Mouse (Mus musculus): ENCODE measurements around the gene Grap.

Grap gene

GRCm38 (mm10) chr11:61685119-61685725 is 32.2 kb downstream of the Grap start:
- peak; percentile 22 for DNase-seq

- DNase-seq: peak; percentile 77
These were observed 33.1 kb downstream of the Grap start for GRCm38 (mm10) chr11:61686141-61686540.

- peak; percentile 71 for DNase-seq
These were observed 33.9 kb downstream of the Grap start for GRCm38 (mm10) chr11:61686906-61687453.

GRCm38 (mm10) chr11:61687595-61687994 is 34.5 kb downstream of the Grap start:
- peak; percentile 56 for DNase-seq

- DNase-seq: no peak
These were observed 39.9 kb downstream of the Grap start for GRCm38 (mm10) chr11:61692996-61693395.

- DNase-seq: no peak
These were observed 45.8 kb downstream of the Grap start for GRCm38 (mm10) chr11:61698852-61699251.

- no peak for DNase-seq
These were observed 46.4 kb downstream of the Grap start for GRCm38 (mm10) chr11:61699460-61699859.

- no peak for DNase-seq
These were observed 46.9 kb downstream of the Grap start for GRCm38 (mm10) chr11:61699933-61700332.

- no peak for DNase-seq
These were observed 48.6 kb downstream of the Grap start for GRCm38 (mm10) chr11:61701696-61702095.

GRCm38 (mm10) chr11:61702494-61702893 is 49.4 kb downstream of the Grap start:
- DNase-seq: no peak

- DNase-seq: no peak
These were observed 52.5 kb downstream of the Grap start for GRCm38 (mm10) chr11:61705581-61705980.

GRCm38 (mm10) chr11:61706232-61706631 is 53.2 kb downstream of the Grap start:
- no peak for DNase-seq

GRCm38 (mm10) chr11:61708928-61709327 is 55.9 kb downstream of the Grap start:
- DNase-seq: no peak

GRCm38 (mm10) chr11:61713157-61713855 is 60.2 kb downstream of the Grap start:
- DNase-seq: no peak

- peak; percentile 65 for DNase-seq
These were observed 61.5 kb downstream of the Grap start for GRCm38 (mm10) chr11:61714346-61715117.

- no peak for DNase-seq
These were observed 62.1 kb downstream of the Grap start for GRCm38 (mm10) chr11:61715130-61715529.

GRCm38 (mm10) chr11:61717990-61718389 is 64.9 kb downstream of the Grap start:
- DNase-seq: no peak

- no peak for DNase-seq
These were observed 66.3 kb downstream of the Grap start for GRCm38 (mm10) chr11:61719387-61719786.

- no peak for DNase-seq
These were observed 66.8 kb downstream of the Grap start for GRCm38 (mm10) chr11:61719826-61720225.

GRCm38 (mm10) chr11:61720636-61721035 is 67.6 kb downstream of the Grap start, which contains the start of gene Slc5a10:
Slc5a10 (minus strand) TSS chr11:61720826.
- no peak for DNase-seq

- no peak for DNase-seq
These were observed 69.0 kb downstream of the Grap start for GRCm38 (mm10) chr11:61722077-61722476.

Data from liver (tissue).